Mouse (Mus musculus): ENCODE results near the gene G3bp1.

GRCm38 (mm10) chr11:55485443-55485842 lies 16.0 kb downstream of the G3bp1 start:
- TF ChIP-seq POLR2A (IDR thresholded peaks at IDR 0.05; ENCODE audit: low read depth, low read length) (no peak), CTCF (conservative IDR thresholded peaks at IDR 0.05; ENCODE audit: insufficient read depth, insufficient read length, low read depth, low read length) (no peak)

Measured in kidney, adult 2 months (tissue).